Comparison of ENCODE assay signal across 8 mouse cellular contexts in the genomic region with DNA sequence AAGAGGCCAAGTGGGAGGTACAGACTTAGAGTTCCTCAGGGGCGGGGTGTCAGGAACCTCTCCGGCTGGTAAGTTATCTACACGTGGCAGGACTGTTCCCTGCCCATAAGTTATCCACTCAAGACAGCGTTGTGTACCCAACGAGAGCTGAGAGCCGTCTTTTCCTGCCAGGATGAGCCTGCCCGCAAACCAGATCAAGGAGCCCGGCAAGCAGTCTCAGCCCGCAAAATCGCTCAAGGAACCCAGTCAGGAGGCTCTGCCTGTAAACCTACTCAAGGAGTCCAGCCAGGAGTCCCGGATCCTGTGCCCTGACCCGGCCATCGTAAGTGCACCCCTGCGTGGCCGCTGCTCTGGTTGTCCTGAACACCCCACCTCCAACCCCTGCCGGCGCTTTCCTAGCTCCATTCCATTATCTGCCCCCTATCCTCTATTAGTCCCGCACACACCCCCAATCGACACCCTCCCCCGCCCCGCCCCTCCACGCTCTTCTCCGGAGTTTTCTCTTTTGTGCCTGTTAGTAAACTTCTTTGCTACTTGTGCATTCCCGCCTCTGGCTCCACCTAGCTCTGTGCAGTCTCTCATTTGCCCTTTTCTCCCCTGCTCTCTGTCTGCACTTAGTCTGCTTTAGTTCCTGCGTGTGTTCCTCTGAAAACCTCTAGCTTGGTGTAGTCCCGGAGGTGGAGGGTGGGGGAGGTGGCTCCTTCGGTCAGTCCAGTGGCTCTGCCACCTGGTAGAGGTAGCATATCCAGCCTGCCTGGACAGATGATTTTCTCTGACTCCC. TPM values are rescaled to one million over a fixed set of nuclear protein-coding genes. Genes with fewer than 3 reads are reported as not detected.
DNase-seq lines count a peak whose midpoint lies in the region; ATAC-seq and TF ChIP-seq lines count a peak whose summit lies in the region.

No protein-coding gene starts in this region.

- no peak for TF ChIP-seq EP300 in MEL (IDR thresholded peaks at IDR 0.05; ENCODE audit: low read depth in 1 of 2, low read length in 2 of 2)
- TF ChIP-seq EP300 in liver, embryonic 14.5 days (IDR thresholded peaks at IDR 0.05; ENCODE audit: low read depth), result peak; percentile 73

- no peaks in the 10 kb centered on the region for H3K27me3 ChIP-seq in MEL (ENCODE audit: control insufficient read depth in 1 of 2, insufficient read depth in 2 of 2, low read length in 2 of 2)
- no peaks in the 10 kb centered on the region for H3K27me3 ChIP-seq in erythroblast, embryonic 14.5 days (ENCODE audit: control insufficient read depth)
- H3K27me3 ChIP-seq in hindbrain, postnatal 0 days (ENCODE audit: insufficient read depth, low read length), result no peaks in the 10 kb centered on the region
- H3K27me3 ChIP-seq in liver, embryonic 14.5 days (ENCODE audit: control insufficient read depth, insufficient read depth, low read length), result no peaks in the 10 kb centered on the region

- WGBS in hindbrain, postnatal 0 days, result 11% methylated on average over 27 of the region's 27 CpGs
- WGBS in liver, embryonic 14.5 days (ENCODE audit: insufficient replicate concordance), result under 1% methylated on average over 27 of the region's 27 CpGs

- H3K9me3 ChIP-seq in MEL (replicated peaks; ENCODE audit: insufficient read depth, low read length), result no peaks in the 10 kb centered on the region
- H3K9me3 ChIP-seq in erythroblast, embryonic 14.5 days (ENCODE audit: control insufficient read depth, low read length), result peaks cover 11% of the 10 kb centered on the region
- H3K9me3 ChIP-seq in hindbrain, postnatal 0 days (ENCODE audit: low read length), result no peaks in the 10 kb centered on the region
- H3K9me3 ChIP-seq in liver, embryonic 14.5 days (ENCODE audit: control insufficient read depth, low read length), result no peaks in the 10 kb centered on the region

- peaks cover 0 to 2% of the 10 kb centered on the region in 2 experiments; a peak in 2 of 4 replicates for H3K36me3 ChIP-seq in MEL (ENCODE audit: control insufficient read depth in 1 of 2, insufficient read depth in 2 of 2, low read length in 2 of 2)
- peaks cover 35% of the 10 kb centered on the region for H3K36me3 ChIP-seq in erythroblast, embryonic 14.5 days (ENCODE audit: control insufficient read depth)
- H3K36me3 ChIP-seq in hindbrain, postnatal 0 days (ENCODE audit: insufficient read depth, low read length), result no peaks in the 10 kb centered on the region
- H3K36me3 ChIP-seq in liver, embryonic 14.5 days (replicated peaks; ENCODE audit: control insufficient read depth, insufficient read depth, low read depth), result peaks cover 7% of the 10 kb centered on the region

- DNase-seq in 3T3-L1 (ENCODE audit: low read depth, low spot score) (peak; percentile 16), MEL (ENCODE audit: low read depth, low spot score) (peak; percentile 77)
- peak; percentile 23 for DNase-seq in hindbrain, postnatal 0 days (ENCODE audit: low spot score)
- peak; percentile 79 to 80 (median 80) for DNase-seq in liver, embryonic 14.5 days (ENCODE audit: low read depth in 3 of 3, low spot score in 3 of 3)
- DNase-seq in neural tube, embryonic 10.5 days (ENCODE audit: extremely low spot score, low spot score), result peak; percentile 41
- no peak for DNase-seq in cerebellum, adult 18-20 months
- DNase-seq in frontal cortex, postnatal 36 days (ENCODE audit: low spot score in 2 of 2), result no peak

- H3K4me1 ChIP-seq in MEL (ENCODE audit: control insufficient read depth in 1 of 2, insufficient read depth in 2 of 2, low read length in 2 of 2), result peaks cover 3 to 6% of the 10 kb centered on the region in 2 experiments; a peak in 3 of 4 replicates
- peaks cover 61% of the 10 kb centered on the region for H3K4me1 ChIP-seq in erythroblast, embryonic 14.5 days (ENCODE audit: control insufficient read depth)
- H3K4me1 ChIP-seq in hindbrain, postnatal 0 days (ENCODE audit: insufficient read depth, low read length), result 0 out of 2 replicates have a peak, but pooled peaks cover 4% of the 10 kb centered on the region
- peaks cover 27 to 34% of the 10 kb centered on the region in 2 experiments for H3K4me1 ChIP-seq in liver, embryonic 14.5 days (replicated peaks; ENCODE audit: control insufficient read depth in 2 of 2, insufficient read depth in 2 of 2, low read length in 1 of 2)

- no peaks in the 10 kb centered on the region for H3K79me2 ChIP-seq in MEL (ENCODE audit: control insufficient read depth, insufficient read depth, low read length, poor library complexity)

- peak overlapping the region; percentile 52 for H3K9ac ChIP-seq in MEL (ENCODE audit: control insufficient read depth, low read depth, low read length, poor library complexity, severe bottlenecking)
- peak overlapping the region; percentile 40; the same call in 1 of the 2 replicates for H3K9ac ChIP-seq in hindbrain, postnatal 0 days (replicated peaks; ENCODE audit: low read length)
- peak overlapping the region; percentile 95 for H3K9ac ChIP-seq in liver, embryonic 14.5 days (replicated peaks)

- peak in 1 of 2 experiments; percentile 35; a peak in 1 of 4 replicates for TF ChIP-seq POLR2A in MEL (IDR thresholded peaks at IDR 0.05; ENCODE audit: control insufficient read depth in 1 of 2, insufficient read depth in 1 of 2, low read depth in 1 of 2, low read length in 2 of 2, poor library complexity in 1 of 2)

- ATAC-seq in hindbrain, postnatal 0 days, result peak; percentile 43
- ATAC-seq in liver, embryonic 14.5 days (ENCODE audit: insufficient read depth), result peak; percentile 99

- peak overlapping the region; percentile 61 for H3K4me2 ChIP-seq in hindbrain, postnatal 0 days (ENCODE audit: low read depth, low read length)
- peak overlapping the region; percentile 95 for H3K4me2 ChIP-seq in liver, embryonic 14.5 days (ENCODE audit: low read depth)

- no peak overlapping the region for H3K27ac ChIP-seq in MEL (ENCODE audit: control insufficient read depth, low read depth, low read length)
- peak overlapping the region; percentile 37 for H3K27ac ChIP-seq in hindbrain, postnatal 0 days
- H3K27ac ChIP-seq in liver, embryonic 14.5 days, result peak overlapping the region; percentile 98

- H3K4me3 ChIP-seq in MEL (ENCODE audit: control insufficient read depth in 1 of 2, insufficient read depth in 1 of 2, low read depth in 2 of 2, low read length in 2 of 2), result peak overlapping the region; percentile 50 to 51
- H3K4me3 ChIP-seq in erythroblast, embryonic 14.5 days (replicated peaks), result peak overlapping the region; percentile 66
- peak overlapping the region; percentile 30 for H3K4me3 ChIP-seq in hindbrain, postnatal 0 days (ENCODE audit: low read length)
- peak overlapping the region; percentile 67 to 98 for H3K4me3 ChIP-seq in liver, embryonic 14.5 days (ENCODE audit: insufficient read depth in 1 of 2, low read depth in 2 of 2, low read length in 2 of 2)

- TF ChIP-seq CTCF in MEL (IDR thresholded peaks at IDR 0.05 in 2 of 3, conservative IDR thresholded peaks at IDR 0.05 in 1 of 3; ENCODE audit: control insufficient read depth in 1 of 3, insufficient read depth in 1 of 3, low read depth in 2 of 3, low read length in 3 of 3, poor library complexity in 1 of 3, severe bottlenecking in 1 of 3), result no peak
- TF ChIP-seq CTCF in hindbrain, postnatal 0 days (IDR thresholded peaks at IDR 0.05; ENCODE audit: low read depth), result no peak
- no peak for TF ChIP-seq CTCF in liver, embryonic 14.5 days (IDR thresholded peaks at IDR 0.05; ENCODE audit: low read depth)

- no peak for TF ChIP-seq RAD21 in MEL (IDR thresholded peaks at IDR 0.05; ENCODE audit: low read depth, low read length)

TF ChIP-seq in MEL, 35 proteins besides CTCF, POLR2A, EP300 and RAD21 (continues in another document):
- TF ChIP-seq SIN3A (IDR thresholded peaks at IDR 0.05; ENCODE audit: low read length) (peak; percentile 70), TAL1 (IDR thresholded peaks at IDR 0.05; ENCODE audit: low read length) (peak; percentile 41)

RNA-seq across cellular contexts. Expression of a gene that starts 2.2 kb away (rescaled TPM):
- 0.56 and 0.58 TPM in 2 replicates for total RNA-seq in MEL (2012; rRNA removed)
- under 1 TPM in 1 of 2 experiments, not detected in 1; 0.77 TPM for polyA plus RNA-seq in MEL (2012; ENCODE audit: insufficient read depth in 1 of 2, insufficient read length in 2 of 2, low read depth in 1 of 2, low replicate concordance in 2 of 2, missing spikeins in 1 of 2)
- 2.1 and 2.7 TPM in 2 replicates for polyA plus RNA-seq in erythroblast, embryonic 14.5 days (2012)
- 0.68 and 1.5 TPM in 2 replicates for total RNA-seq in hindbrain, postnatal 0 days (2014; rRNA removed)
- polyA plus RNA-seq in hindbrain, postnatal 0 days (2015; fragmentation: Nextera tagmentation; extraction: Ambion mirVana), result 2.6 and 3.1 TPM in 2 replicates
- 9.5 and 9.6 TPM in 2 replicates for polyA plus RNA-seq in liver, embryonic 14.5 days (2012; rRNA removed)
- 7.6 and 9.6 TPM in 2 replicates for polyA plus RNA-seq in liver, embryonic 14.5 days (2014; fragmentation: Nextera tagmentation; extraction: Ambion mirVana)

RNA-seq across cellular contexts. Expression of a gene that starts 27.4 kb away (rescaled TPM):
- 52.9 and 53.7 TPM in 2 replicates for total RNA-seq in MEL (2012; rRNA removed)
- 10 to 100 TPM in 1 of 2 experiments, not detected in 1; 73.9 TPM for polyA plus RNA-seq in MEL (2012; ENCODE audit: insufficient read depth in 1 of 2, insufficient read length in 2 of 2, low read depth in 1 of 2, low replicate concordance in 2 of 2, missing spikeins in 1 of 2)
- polyA plus RNA-seq in erythroblast, embryonic 14.5 days (2012), result 0.58 and 1.1 TPM in 2 replicates
- total RNA-seq in hindbrain, postnatal 0 days (2014; rRNA removed), result 28.3 and 39.5 TPM in 2 replicates
- 29.3 and 30.2 TPM in 2 replicates for polyA plus RNA-seq in hindbrain, postnatal 0 days (2015; fragmentation: Nextera tagmentation; extraction: Ambion mirVana)
- polyA plus RNA-seq in liver, embryonic 14.5 days (2012; rRNA removed), result 25.9 and 26.8 TPM in 2 replicates
- 19.1 and 21.8 TPM in 2 replicates for polyA plus RNA-seq in liver, embryonic 14.5 days (2014; fragmentation: Nextera tagmentation; extraction: Ambion mirVana)

RNA-seq across cellular contexts. Expression of a gene that starts 35.8 kb away (rescaled TPM):
- not detected in 2 replicates for total RNA-seq in MEL (2012; rRNA removed)
- polyA plus RNA-seq in MEL (2012; ENCODE audit: insufficient read depth in 1 of 2, insufficient read length in 2 of 2, low read depth in 1 of 2, low replicate concordance in 2 of 2, missing spikeins in 1 of 2), result under 1 TPM in 1 of 2 experiments, not detected in 1; 0.06 TPM
- polyA plus RNA-seq in erythroblast, embryonic 14.5 days (2012), result not detected in 2 replicates
- total RNA-seq in hindbrain, postnatal 0 days (2014; rRNA removed), result 5.2 and 6.4 TPM in 2 replicates
- polyA plus RNA-seq in hindbrain, postnatal 0 days (2015; fragmentation: Nextera tagmentation; extraction: Ambion mirVana), result 6.3 and 7.7 TPM in 2 replicates
- 0.02 TPM in 1 of 2 replicates, not detected in the other for polyA plus RNA-seq in liver, embryonic 14.5 days (2012; rRNA removed)
- not detected in 2 replicates for polyA plus RNA-seq in liver, embryonic 14.5 days (2014; fragmentation: Nextera tagmentation; extraction: Ambion mirVana)

RNA-seq across cellular contexts. Expression of a gene that starts 53.5 kb away (rescaled TPM):
- 250 and 280 TPM in 2 replicates for total RNA-seq in MEL (2012; rRNA removed)
- 100 to 1,000 TPM in 1 of 2 experiments, not detected in 1; 242 TPM for polyA plus RNA-seq in MEL (2012; ENCODE audit: insufficient read depth in 1 of 2, insufficient read length in 2 of 2, low read depth in 1 of 2, low replicate concordance in 2 of 2, missing spikeins in 1 of 2)
- polyA plus RNA-seq in erythroblast, embryonic 14.5 days (2012), result 14.7 and 15.6 TPM in 2 replicates
- 340 and 423 TPM in 2 replicates for total RNA-seq in hindbrain, postnatal 0 days (2014; rRNA removed)
- polyA plus RNA-seq in hindbrain, postnatal 0 days (2015; fragmentation: Nextera tagmentation; extraction: Ambion mirVana), result 697 and 742 TPM in 2 replicates
- polyA plus RNA-seq in liver, embryonic 14.5 days (2012; rRNA removed), result 95.8 and 107 TPM in 2 replicates
- 242 and 250 TPM in 2 replicates for polyA plus RNA-seq in liver, embryonic 14.5 days (2014; fragmentation: Nextera tagmentation; extraction: Ambion mirVana)

Comparison
In these comparisons a context has a peak if more than half of its experiments do, and no peak if none do; other contexts are left out.
1. DNase-seq: peak in 3T3-L1 (single experiment), MEL (single experiment), hindbrain, postnatal 0 days (single experiment), liver, embryonic 14.5 days (3 of 3) and neural tube, embryonic 10.5 days (single experiment); none in cerebellum, adult 18-20 months (0 of 2) and frontal cortex, postnatal 36 days (0 of 2).
2. H3K4me3 ChIP-seq: peak in every context shown above with its lines; median percentile 82 in liver, embryonic 14.5 days; 66 in erythroblast, embryonic 14.5 days; 50 in MEL; 30 in hindbrain, postnatal 0 days.
3. H3K9ac ChIP-seq: peak in every context shown above with its lines; median percentile 95 in liver, embryonic 14.5 days; 52 in MEL; 40 in hindbrain, postnatal 0 days.